Mouse (Mus musculus) frontal cortex, adult 2 months (tissue): ENCODE measurements around the gene Clk2. TPM values are rescaled to one million over a fixed set of nuclear protein-coding genes. Genes with fewer than 3 reads are reported as not detected.
"Not testable (repeated sequence)": the region's sequence is repeated elsewhere in the genome, so short reads cannot be mapped to it uniquely, and the experiment has no call there.

Experiments used
- DNase-seq, 2 experiments: peaks; one replicate each; pipeline ENCODE4 v3.0.0; 2022; ENCODE audit warnings: low spot score in 1 of 2; ENCODE audit errors: extremely low spot score in 1 of 2
- polyA plus RNA-seq: library from polyadenylated mRNA; depleted of rRNA; stranded (reverse); fragments of >200 nt; gene quantifications from 2 replicates; pipeline ENCODE4 v1.2.3, GENCODE M21; 2012; rRNA removed

The Clk2 gene
- polyA plus RNA-seq, 1 experiment, result 71.1 TPM

DNA sequence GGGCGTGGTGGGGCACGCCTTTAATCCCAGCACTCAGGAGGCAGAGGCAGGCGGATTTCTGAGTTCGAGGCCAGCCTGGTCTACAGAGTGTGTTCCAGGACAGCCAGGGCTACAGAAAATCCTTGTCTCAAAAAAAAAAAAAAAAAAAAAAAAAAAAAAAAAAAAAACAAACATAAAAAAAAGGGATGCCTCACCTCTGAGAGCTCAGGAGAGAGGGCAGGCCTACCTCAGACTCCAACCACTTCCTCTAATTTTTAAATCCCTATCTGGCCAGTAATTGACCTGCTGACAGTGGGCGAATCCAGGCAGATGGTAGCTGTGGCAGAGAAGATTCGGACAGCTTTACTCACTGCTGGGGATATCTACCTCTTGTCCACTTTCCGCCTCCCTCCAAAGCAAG, 51.8 kb downstream of the Clk2 start:
- DNase-seq, result not testable (repeated sequence)

GRCm38 (mm10) chr3:89218271-89218670, 53.7 kb downstream of the Clk2 start:
- DNase-seq, result no peak

DNA sequence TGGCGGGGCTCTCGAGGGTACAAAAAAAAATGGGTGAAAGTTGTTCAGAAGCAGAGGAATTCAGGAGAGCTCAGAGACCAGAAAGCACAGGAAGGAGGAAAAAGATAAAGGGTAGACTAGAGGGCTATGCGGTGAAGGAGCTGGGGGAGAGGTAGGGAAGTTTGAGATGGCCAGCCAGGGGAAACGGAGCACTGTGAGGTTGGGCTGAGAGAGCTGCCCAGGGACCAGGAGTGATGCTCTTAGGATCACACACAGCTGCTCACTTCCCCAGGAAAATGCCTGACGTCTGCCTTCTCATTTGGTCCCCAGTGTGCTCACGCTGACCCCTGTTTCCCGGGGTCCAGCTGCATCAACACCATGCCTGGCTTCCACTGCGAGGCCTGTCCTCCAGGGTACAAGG, 55.0 kb downstream of the Clk2 start:
- no peak for DNase-seq

DNA sequence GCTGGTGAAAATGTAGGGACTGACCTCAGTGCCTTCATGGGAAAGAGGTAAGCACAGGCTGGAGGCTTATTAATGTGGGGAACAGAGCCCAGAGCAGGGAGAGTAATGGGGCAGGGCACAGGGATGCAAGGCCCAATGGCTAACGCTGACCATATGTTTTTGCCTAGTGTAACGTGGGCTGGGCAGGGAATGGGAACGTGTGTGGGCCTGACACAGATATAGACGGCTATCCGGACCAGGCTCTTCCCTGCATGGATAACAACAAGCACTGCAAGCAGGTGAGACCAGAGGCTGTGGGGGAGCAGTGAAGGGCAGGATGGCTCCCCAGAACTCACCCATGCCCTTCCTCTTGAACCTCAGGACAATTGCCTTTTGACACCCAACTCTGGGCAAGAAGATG, 56.6 kb downstream of the Clk2 start:
- DNase-seq, result no peak

DNA sequence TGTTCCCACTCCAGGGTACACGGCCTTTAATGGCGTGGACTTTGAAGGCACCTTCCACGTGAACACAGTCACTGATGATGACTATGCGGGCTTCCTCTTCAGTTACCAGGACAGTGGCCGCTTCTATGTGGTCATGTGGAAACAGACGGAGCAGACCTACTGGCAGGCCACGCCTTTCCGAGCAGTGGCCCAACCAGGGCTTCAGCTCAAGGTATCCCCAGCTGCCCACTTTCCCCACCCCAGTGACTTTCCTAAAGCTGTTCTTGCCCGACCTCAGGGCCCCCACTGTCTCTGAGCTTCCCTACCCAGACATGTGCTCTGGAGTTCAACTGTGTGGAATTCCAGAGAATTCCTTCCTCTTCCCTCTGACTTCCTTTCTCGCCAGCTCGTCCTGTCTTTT, 60.2 kb downstream of the Clk2 start:
- no peak for DNase-seq

DNA sequence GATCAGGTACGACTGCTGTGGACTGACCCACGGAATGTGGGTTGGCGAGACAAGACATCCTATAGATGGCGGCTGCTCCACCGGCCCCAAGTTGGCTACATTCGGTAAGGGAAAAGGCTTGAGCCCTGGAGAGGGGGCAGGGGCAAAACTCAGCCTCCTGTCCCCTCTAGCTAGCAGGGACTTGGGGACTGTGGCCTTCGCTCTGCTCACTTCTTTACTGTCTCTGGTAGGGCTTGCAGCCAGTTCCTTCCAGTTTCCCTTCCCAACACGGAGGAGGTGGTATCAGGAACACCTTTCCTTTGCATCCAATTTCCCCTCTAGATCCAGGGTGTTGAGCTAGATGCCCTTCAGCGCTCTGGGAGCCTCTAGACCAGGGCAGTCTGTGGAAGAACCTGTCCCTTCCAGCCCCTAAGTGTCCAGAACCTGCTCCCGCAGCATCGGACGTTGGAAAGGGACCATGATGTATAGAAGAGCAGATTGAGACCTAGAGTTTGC, 60.8 kb downstream of the Clk2 start:
- no peak for DNase-seq

GRCm38 (mm10) chr3:89225918-89226317, 61.3 kb downstream of the Clk2 start:
- DNase-seq, result peak in 1 of 2 experiments; percentile 64

- no peak for DNase-seq
Observed at GRCm38 (mm10) chr3:89226361-89226760, 61.8 kb downstream of the Clk2 start.

Other genes with a start within 250 kb of the Clk2 start
- 31.4 and 33.0 TPM in 2 replicates for gene Ash1l, start 214.2 kb upstream of the Clk2 start, polyA plus RNA-seq
- gene Dap3, start 213.6 kb upstream of the Clk2 start, polyA plus RNA-seq, result 114 and 120 TPM in 2 replicates
- 153 and 157 TPM in 2 replicates for gene Rusc1, start 71.5 kb upstream of the Clk2 start, polyA plus RNA-seq
- gene Gm43738, start 63.7 kb upstream of the Clk2 start, polyA plus RNA-seq, result 0.08 TPM in 1 of 2 replicates, not detected in the other
- gene Fdps, start 62.8 kb upstream of the Clk2 start, polyA plus RNA-seq, result 97.5 and 98.5 TPM in 2 replicates
- gene Pklr, start 28.7 kb upstream of the Clk2 start, polyA plus RNA-seq, result not detected in 2 replicates
- gene Hcn3, start 4.6 kb upstream of the Clk2 start, polyA plus RNA-seq, result 33.3 and 36.8 TPM in 2 replicates
- gene Scamp3, start 12.7 kb downstream of the Clk2 start, polyA plus RNA-seq, result 95.7 and 97.7 TPM in 2 replicates
- gene Fam189b, start 18.3 kb downstream of the Clk2 start, polyA plus RNA-seq, result 77.0 and 78.8 TPM in 2 replicates
- 65.4 and 68.7 TPM in 2 replicates for gene Gba, start 38.1 kb downstream of the Clk2 start, polyA plus RNA-seq
- gene Thbs3, start 50.4 kb downstream of the Clk2 start, polyA plus RNA-seq, result 51.0 and 57.4 TPM in 2 replicates
- gene Mtx1, start 62.3 kb downstream of the Clk2 start, polyA plus RNA-seq, result 136 and 142 TPM in 2 replicates
- 1.1 and 2.1 TPM in 2 replicates for gene Muc1, start 64.3 kb downstream of the Clk2 start, polyA plus RNA-seq
- 53.0 and 66.4 TPM in 2 replicates for gene Krtcap2, start 81.2 kb downstream of the Clk2 start, polyA plus RNA-seq
- gene Trim46, start 81.5 kb downstream of the Clk2 start, polyA plus RNA-seq, result 96.7 and 99.7 TPM in 2 replicates
- 131 and 188 TPM in 2 replicates for gene Dpm3, start 94.6 kb downstream of the Clk2 start, polyA plus RNA-seq
- gene Slc50a1, start 105.8 kb downstream of the Clk2 start, polyA plus RNA-seq, result 90.0 and 93.9 TPM in 2 replicates
- gene Efna1, start 116.3 kb downstream of the Clk2 start, polyA plus RNA-seq, result 7.3 and 7.9 TPM in 2 replicates
- 68.0 and 78.5 TPM in 2 replicates for gene Efna3, start 158.2 kb downstream of the Clk2 start, polyA plus RNA-seq
- 0.76 and 1.2 TPM in 2 replicates for gene Efna4, start 173.2 kb downstream of the Clk2 start, polyA plus RNA-seq
- gene Adam15, start 185.2 kb downstream of the Clk2 start, polyA plus RNA-seq, result 148 and 157 TPM in 2 replicates
- 0.68 and 0.86 TPM in 2 replicates for gene Dcst2, start 197.2 kb downstream of the Clk2 start, polyA plus RNA-seq
- gene Dcst1, start 200.5 kb downstream of the Clk2 start, polyA plus RNA-seq, result 0.08 TPM in 2 replicates
- gene Zbtb7b, start 230.0 kb downstream of the Clk2 start, polyA plus RNA-seq, result 15.2 and 15.3 TPM in 2 replicates
- gene Lenep, start 238.0 kb downstream of the Clk2 start, polyA plus RNA-seq, result 5.1 and 6.3 TPM in 2 replicates
- gene Flad1, start 247.1 kb downstream of the Clk2 start, polyA plus RNA-seq, result 43.7 and 47.7 TPM in 2 replicates